Mouse (Mus musculus) hindbrain, postnatal 0 days (tissue): ENCODE measurements around the gene 4921509C19Rik. TPM values are rescaled to one million over a fixed set of nuclear protein-coding genes. Genes with fewer than 3 reads are reported as not detected.
A peak's percentile ranks its signal among the peaks of the same experiment; 100 is the strongest.
"Not testable (repeated sequence)": the region's sequence is repeated elsewhere in the genome, so short reads cannot be mapped to it uniquely, and the experiment has no call there.

Experiments
- ATAC-seq: fragments of 200-750 bp; cut with Nextera tagmentation; 2 replicates; pipeline ENCODE4 v1.8.0; 2017; ENCODE audit warnings: mild to moderate bottlenecking, moderate TSS enrichment, moderate library complexity
- DNase-seq: peaks from one replicate; pipeline ENCODE4 v3.0.0-alpha.2; 2015; ENCODE audit warnings: low spot score
- H3K27ac ChIP-seq: fragments of 300-500 bp; sonication (generic); 2 replicates; pipeline ENCODE4 v1.5.1; 2014; ENCODE audit warnings: mild to moderate bottlenecking
- H3K27me3 ChIP-seq: fragments of 300-500 bp; sonication (generic); 2 replicates; pipeline ENCODE4 v1.6.1; 2014; ENCODE audit warnings: low read length, mixed read lengths; ENCODE audit not compliant: insufficient read depth
- H3K36me3 ChIP-seq: fragments of 300-500 bp; sonication (generic); 2 replicates; pipeline ENCODE4 v1.6.1; 2014; ENCODE audit warnings: low read length, mixed read lengths; ENCODE audit not compliant: insufficient read depth
- H3K4me1 ChIP-seq: fragments of 300-500 bp; sonication (generic); 2 replicates; pipeline ENCODE4 v1.6.1; 2014; ENCODE audit warnings: antibody characterized with exemption, low read length, mixed read lengths; ENCODE audit not compliant: insufficient read depth
- H3K4me2 ChIP-seq: fragments of 300-500 bp; sonication (generic); 2 replicates; pipeline ENCODE4 v1.6.1; 2014; ENCODE audit warnings: low read depth, mild to moderate bottlenecking, low read length, moderate library complexity, mixed read lengths
- H3K4me3 ChIP-seq: fragments of 300-500 bp; sonication (generic); 2 replicates; pipeline ENCODE4 v1.5.1; 2014; ENCODE audit warnings: low read length
- H3K9ac ChIP-seq: fragments of 300-500 bp; sonication (generic); replicated peaks from 2 replicates; pipeline ENCODE4 v1.6.1; 2014; ENCODE audit warnings: mild to moderate bottlenecking, low read length, moderate library complexity, mixed read lengths
- H3K9me3 ChIP-seq: fragments of 300-500 bp; sonication (generic); 2 replicates; pipeline ENCODE4 v1.6.1; 2016; ENCODE audit warnings: low read length, mixed read lengths
- CTCF ChIP-seq: IDR thresholded peaks from 2 replicates; pipeline ENCODE4 v1.5.1; 2016; ENCODE audit warnings: antibody characterized with exemption, control low read depth, low read depth
- WGBS: fragments of 180-500 bp; shearing (Covaris S2); extraction: QIAGEN DNeasy Blood & Tissue Kit; methylation state at CpG from one replicate; pipeline ENCODE4 v1.1.7; 2014; 5-methylcytosine and 5-hydroxymethylcytosine counted together
- polyA plus RNA-seq: library from polyadenylated mRNA; unstranded; fragments of >200 nt; fragmentation: Nextera tagmentation; extraction: Ambion mirVana; gene quantifications from 2 replicates; pipeline ENCODE4 v1.2.1, GENCODE M21; 2015
- total RNA-seq: library from RNA; depleted of rRNA; stranded (reverse); fragments of >200 nt; gene quantifications from 2 replicates; pipeline ENCODE4 v1.2.3, GENCODE M21; 2014; rRNA removed

The 4921509C19Rik gene
- total RNA-seq = not detected in 2 replicates
- not detected in 2 replicates for polyA plus RNA-seq

DNA sequence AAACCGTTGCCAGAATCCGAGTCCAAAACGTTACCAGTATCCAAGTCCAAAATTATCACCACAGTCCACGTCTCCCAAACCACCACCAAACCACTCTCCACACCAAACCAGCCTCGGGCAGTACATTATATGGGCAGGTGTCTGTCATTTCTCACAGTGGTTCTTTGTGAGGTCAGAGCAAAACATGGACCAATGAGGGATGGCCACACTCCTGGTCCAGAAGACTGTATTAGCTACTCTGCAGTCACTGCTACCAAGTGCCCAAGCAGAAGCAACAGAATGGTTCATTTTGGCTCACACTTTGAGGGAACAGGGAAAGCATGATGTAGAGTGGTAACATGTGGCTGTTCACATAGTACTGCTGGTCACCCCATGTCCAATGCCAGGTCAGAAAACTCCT lies at the start of gene 4921509C19Rik:
4921509C19Rik (minus strand) TSS at position 101 of the 400 bp plus-strand sequence.
- H3K4me2 ChIP-seq, H3K4me1 ChIP-seq, DNase-seq, H3K27me3 ChIP-seq, H3K4me3 ChIP-seq, H3K9ac ChIP-seq, H3K9me3 ChIP-seq, H3K36me3 ChIP-seq, H3K27ac ChIP-seq, ATAC-seq: not testable (repeated sequence)
- 92% methylated on average over 4 of the region's 5 CpGs for WGBS

DNA sequence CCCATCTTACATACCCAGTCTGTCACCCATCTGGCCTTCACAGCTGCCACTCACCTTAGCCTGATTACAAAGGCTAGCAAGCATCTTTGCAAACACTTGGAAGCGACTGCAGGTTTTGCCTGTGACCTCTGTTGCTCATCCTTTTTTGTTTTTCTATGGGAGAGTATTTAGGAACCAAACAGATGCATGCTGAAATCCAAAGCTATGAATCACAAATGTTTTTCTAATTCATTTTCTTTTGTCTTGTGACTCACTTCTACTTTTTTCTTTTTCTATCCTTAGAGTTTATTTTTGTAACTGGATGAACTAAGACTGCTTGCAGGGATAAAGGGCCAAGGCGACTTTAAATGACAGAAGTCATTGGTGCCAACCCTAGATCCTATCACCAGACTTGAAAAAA lies 49.6 kb upstream of the 4921509C19Rik start:
- no peak for ATAC-seq
- Histone ChIP-seq H3K9me3 (no peaks in the 10 kb centered on the region), H3K4me3 (no peak overlapping the region), H3K27ac (no peak overlapping the region), H3K27me3 (no peaks in the 10 kb centered on the region), H3K4me1 (no peaks in the 10 kb centered on the region), H3K4me2 (no peak overlapping the region), H3K36me3 (peaks cover 3% of the 10 kb centered on the region; the same call in 1 of the 2 replicates), H3K9ac (no peak overlapping the region)
- no peak for TF ChIP-seq CTCF
- no peak for DNase-seq
- whole genome bisulfite sequencing = 73% methylated on average over 2 of the region's 2 CpGs

- DNase-seq = no peak
- WGBS = 67% methylated on average over 4 of the region's 4 CpGs
Measured at GRCm38 (mm10) chr2:151524324-151525041, 48.5 kb upstream of the 4921509C19Rik start.

GRCm38 (mm10) chr2:151519000-151519399 lies 43.0 kb upstream of the 4921509C19Rik start:
- no peaks in the 10 kb centered on the region for H3K27me3 ChIP-seq
- WGBS = 97% methylated on average over 2 of the region's 2 CpGs
- DNase-seq (no peak), ATAC-seq (no peak)
- no peaks in the 10 kb centered on the region for H3K9me3 ChIP-seq
- no peak overlapping the region for H3K4me3 ChIP-seq
- H3K27ac ChIP-seq = no peak overlapping the region
- TF ChIP-seq CTCF = peak; percentile 30; the same call in 1 of the 2 replicates
- no peak overlapping the region for H3K4me2 ChIP-seq
- no peaks in the 10 kb centered on the region for H3K4me1 ChIP-seq
- H3K36me3 ChIP-seq = peaks cover 25% of the 10 kb centered on the region
- no peak overlapping the region for H3K9ac ChIP-seq

More at GRCm38 (mm10) chr2:151524324-151525041, 48.5 kb upstream of the 4921509C19Rik start:
- peaks cover 5% of the 10 kb centered on the region; the same call in 1 of the 2 replicates for H3K36me3 ChIP-seq
- no peak overlapping the region for H3K4me3 ChIP-seq
- no peaks in the 10 kb centered on the region for H3K9me3 ChIP-seq
- H3K9ac ChIP-seq = no peak overlapping the region
- H3K4me2 ChIP-seq = no peak overlapping the region
- H3K27me3 ChIP-seq = no peaks in the 10 kb centered on the region
- no peak overlapping the region for H3K27ac ChIP-seq
- H3K4me1 ChIP-seq = no peaks in the 10 kb centered on the region
- TF ChIP-seq CTCF = no peak
- ATAC-seq = no peak

DNA sequence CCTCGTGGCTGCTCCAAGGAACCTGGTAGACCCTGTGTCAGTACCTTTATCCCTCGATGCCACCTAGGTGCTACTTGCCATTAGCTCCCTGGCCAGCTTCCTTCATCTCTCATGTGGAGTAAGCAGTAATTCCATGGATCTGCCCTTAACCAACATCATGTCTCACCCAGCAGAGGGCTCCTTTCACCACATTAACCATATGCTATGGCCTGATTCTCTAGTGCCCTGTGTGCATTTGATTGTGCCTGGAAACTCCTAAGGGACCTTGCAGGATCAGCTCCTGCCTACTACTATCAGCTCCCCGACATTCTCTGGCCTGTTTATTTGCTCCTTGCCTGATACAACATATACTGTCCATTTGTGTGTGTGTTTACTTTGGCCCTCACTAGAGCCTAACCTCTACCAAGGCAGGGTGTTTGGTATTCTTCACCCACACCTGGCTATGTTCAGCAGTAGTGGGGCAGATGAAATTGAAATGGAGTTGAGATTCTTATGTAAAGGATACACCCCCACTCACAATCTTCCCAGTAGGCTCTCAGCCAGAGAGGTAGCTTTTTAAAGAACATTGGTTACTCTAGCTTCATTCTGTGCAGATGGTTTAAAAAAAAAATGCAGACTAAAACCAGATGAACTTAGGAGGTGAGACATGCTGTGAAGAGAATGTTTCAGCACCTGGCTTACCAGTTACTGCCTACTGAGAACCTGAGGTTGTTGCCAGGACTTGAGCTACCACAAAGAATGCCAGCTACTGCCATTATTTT lies 37.8 kb upstream of the 4921509C19Rik start:
- Histone ChIP-seq H3K36me3 (peaks cover 45% of the 10 kb centered on the region), H3K9ac (no peak overlapping the region), H3K4me1 (no peaks in the 10 kb centered on the region), H3K4me2 (no peak overlapping the region), H3K9me3 (no peaks in the 10 kb centered on the region), H3K27me3 (no peaks in the 10 kb centered on the region), H3K4me3 (no peak overlapping the region), H3K27ac (no peak overlapping the region)
- DNase-seq (no peak), ATAC-seq (no peak)
- WGBS = 87% methylated on average over 3 of the region's 3 CpGs
- peak; percentile 35 for TF ChIP-seq CTCF

DNA sequence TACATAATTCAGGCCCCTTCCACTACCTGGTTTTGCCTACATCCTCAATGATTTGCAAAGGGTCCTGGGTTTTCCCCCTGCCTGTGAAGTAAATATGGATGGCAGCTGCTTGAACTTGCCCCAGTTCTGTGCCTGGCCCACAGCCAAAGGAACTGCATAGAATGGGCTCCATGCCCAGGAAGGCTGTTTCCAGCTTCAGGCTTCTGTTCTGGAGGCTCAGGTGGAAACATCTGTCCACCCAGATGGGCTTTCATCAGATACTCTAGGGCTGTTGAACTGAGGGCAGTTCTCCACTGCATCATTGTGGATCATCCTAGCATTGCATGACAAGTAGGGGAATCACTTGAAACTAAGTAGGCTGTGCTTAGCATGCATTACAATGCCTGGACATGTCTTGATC lies 36.2 kb upstream of the 4921509C19Rik start:
- no peak for TF ChIP-seq CTCF
- Histone ChIP-seq H3K4me1 (no peaks in the 10 kb centered on the region), H3K4me2 (no peak overlapping the region), H3K27me3 (no peaks in the 10 kb centered on the region), H3K9me3 (no peaks in the 10 kb centered on the region), H3K9ac (no peak overlapping the region), H3K27ac (no peak overlapping the region), H3K4me3 (no peak overlapping the region), H3K36me3 (peaks cover 54% of the 10 kb centered on the region)
- ATAC-seq (peak; percentile 50), DNase-seq (peak; percentile 76)
